Mouse (Mus musculus) midbrain, embryonic 13.5 days (tissue): ENCODE data around the gene Klf6. TPM values are rescaled to one million over a fixed set of nuclear protein-coding genes. Genes with fewer than 3 reads are reported as not detected.

ENCODE experiments used
- ATAC-seq: fragments of 200-750 bp; cut with Nextera tagmentation; 2 replicates; pipeline ENCODE4 v1.8.0; 2017; ENCODE audit warnings: mild to moderate bottlenecking, moderate TSS enrichment, moderate library complexity
- H3K27ac ChIP-seq: fragments of 300-500 bp; sonication (generic); 2 replicates; pipeline ENCODE4 v1.5.1; 2015; ENCODE audit warnings: inconsistent platforms, mild to moderate bottlenecking, moderate library complexity
- H3K27me3 ChIP-seq: fragments of 300-500 bp; sonication (generic); 2 replicates; pipeline ENCODE4 v1.6.1; 2015; ENCODE audit warnings: mild to moderate bottlenecking, inconsistent platforms
- H3K36me3 ChIP-seq: fragments of 300-500 bp; sonication (generic); 2 replicates; pipeline ENCODE4 v1.6.1; 2015; ENCODE audit warnings: mild to moderate bottlenecking, inconsistent platforms
- H3K4me1 ChIP-seq: fragments of 300-500 bp; sonication (generic); replicated peaks from 2 replicates; pipeline ENCODE4 v1.6.1; 2015; ENCODE audit warnings: inconsistent platforms
- H3K4me2 ChIP-seq: fragments of 300-500 bp; sonication (generic); replicated peaks from 2 replicates; pipeline ENCODE4 v1.6.1; 2015; ENCODE audit warnings: moderate library complexity, mild to moderate bottlenecking, inconsistent platforms
- H3K4me3 ChIP-seq: fragments of 300-500 bp; sonication (generic); replicated peaks from 2 replicates; pipeline ENCODE4 v1.5.1; 2015; ENCODE audit warnings: mild to moderate bottlenecking, inconsistent platforms
- H3K9ac ChIP-seq: fragments of 300-500 bp; sonication (generic); replicated peaks from 2 replicates; pipeline ENCODE4 v1.6.1; 2015; ENCODE audit warnings: mild to moderate bottlenecking, inconsistent platforms
- H3K9me3 ChIP-seq: fragments of 300-500 bp; sonication (generic); 2 replicates; pipeline ENCODE4 v1.6.1; 2016; ENCODE audit warnings: mild to moderate bottlenecking, inconsistent platforms
- WGBS: fragments of 180-500 bp; shearing (Covaris S2); methylation state at CpG from one replicate; pipeline ENCODE4 v1.1.7; 2015; 5-methylcytosine and 5-hydroxymethylcytosine counted together
- polyA plus RNA-seq: library from polyadenylated mRNA; unstranded; fragments of >200 nt; fragmentation: Nextera tagmentation; extraction: Ambion mirVana; gene quantifications from 2 replicates; pipeline ENCODE4 v1.2.1, GENCODE M21; 2015

Klf6 gene
- polyA plus RNA-seq, 1 experiment from 2014 or later = 68.3 TPM

DNA sequence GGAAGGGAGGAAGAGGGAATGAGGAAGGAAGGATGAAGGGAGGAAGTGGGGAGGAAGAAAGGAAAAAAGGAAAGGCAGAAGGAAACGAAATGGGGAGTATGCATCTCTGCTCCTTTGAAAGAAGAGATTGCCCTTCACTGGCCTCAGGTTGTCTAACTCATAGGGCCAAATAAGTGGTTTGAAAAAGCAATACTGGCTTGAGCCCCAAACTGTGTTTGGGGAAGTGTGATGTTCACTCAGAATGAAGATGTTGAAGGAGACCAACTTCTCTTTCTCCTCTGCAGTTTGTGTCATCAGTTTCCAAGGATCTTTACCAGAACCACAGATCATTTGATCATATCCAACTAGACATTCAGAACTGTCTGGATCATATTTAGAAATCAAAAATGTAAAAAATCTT lies 27.4 kb downstream of the Klf6 start:
- WGBS = 87% methylated on average over 1 of the region's 1 CpGs

DNA sequence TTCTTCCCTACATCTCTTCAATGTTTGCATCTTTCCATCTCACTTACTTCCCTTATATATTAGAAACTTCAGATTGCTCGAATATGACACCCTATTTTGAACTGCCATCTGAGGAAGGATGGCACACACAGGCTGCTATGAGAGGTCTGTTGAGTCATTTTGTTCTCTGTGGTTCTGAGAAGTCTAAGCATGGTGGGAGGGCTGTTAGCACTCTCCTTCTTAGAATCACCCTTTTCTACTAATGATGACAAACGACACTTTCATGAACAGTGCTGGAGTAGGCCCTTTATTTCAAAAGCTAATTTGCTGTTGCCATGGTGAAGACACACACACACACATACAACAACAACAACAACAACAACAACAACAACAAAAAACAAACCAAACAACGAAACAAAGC lies 28.8 kb downstream of the Klf6 start:
- no peaks in the 10 kb centered on the region for H3K27me3 ChIP-seq
- H3K4me1 ChIP-seq = no peaks in the 10 kb centered on the region
- H3K9ac ChIP-seq = no peak overlapping the region
- H3K27ac ChIP-seq = no peak overlapping the region
- H3K4me3 ChIP-seq = no peak overlapping the region
- ATAC-seq = no peak
- H3K4me2 ChIP-seq = no peak overlapping the region
- H3K36me3 ChIP-seq = no peaks in the 10 kb centered on the region
- WGBS = 81% methylated on average over 3 of the region's 3 CpGs
- H3K9me3 ChIP-seq = no peaks in the 10 kb centered on the region

More for the DNA sequence above, 27.4 kb downstream of the Klf6 start:
- Histone ChIP-seq H3K9me3 (no peaks in the 10 kb centered on the region), H3K4me1 (no peaks in the 10 kb centered on the region), H3K36me3 (no peaks in the 10 kb centered on the region), H3K4me3 (no peak overlapping the region), H3K27me3 (no peaks in the 10 kb centered on the region), H3K9ac (no peak overlapping the region), H3K27ac (no peak overlapping the region), H3K4me2 (no peak overlapping the region)
- ATAC-seq = no peak

DNA sequence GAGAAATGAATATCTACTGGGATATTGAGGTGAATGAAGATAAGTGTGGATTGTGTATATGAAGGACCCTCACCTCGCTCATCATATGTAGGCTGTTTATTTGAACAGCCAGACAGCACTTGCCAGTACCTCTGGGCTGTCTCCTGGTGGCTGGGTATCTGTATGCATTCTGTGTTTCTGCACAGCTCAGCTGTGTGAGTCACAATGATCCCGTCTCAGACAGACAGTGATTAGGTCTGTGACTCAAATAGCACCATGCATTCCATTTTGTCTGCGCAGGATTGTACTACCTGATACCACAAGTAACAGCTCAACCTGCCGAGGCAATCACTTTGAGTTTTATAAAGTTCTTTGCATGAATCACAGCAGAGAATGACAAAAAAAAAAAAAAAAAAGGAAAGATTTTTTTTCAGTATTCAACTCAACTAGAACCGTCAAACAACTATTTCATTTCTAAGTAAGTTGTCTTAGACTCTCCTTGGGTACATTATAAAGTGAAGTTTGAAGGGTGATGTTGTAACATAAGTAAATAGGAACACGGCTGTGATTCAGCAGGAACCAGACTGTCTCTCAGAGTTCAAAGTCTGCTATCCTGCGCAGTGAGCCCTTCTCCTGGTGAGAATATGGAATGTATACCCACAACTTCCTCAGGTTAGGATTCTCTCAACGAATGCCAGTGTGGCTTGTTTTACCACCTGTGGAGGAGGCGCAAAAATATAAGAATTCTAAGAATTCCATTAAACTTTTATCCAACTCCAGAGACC lies 31.6 kb downstream of the Klf6 start:
- no peaks in the 10 kb centered on the region for H3K9me3 ChIP-seq
- H3K4me2 ChIP-seq = no peak overlapping the region
- H3K9ac ChIP-seq = no peak overlapping the region
- H3K36me3 ChIP-seq = no peaks in the 10 kb centered on the region
- H3K4me1 ChIP-seq = no peaks in the 10 kb centered on the region
- H3K27me3 ChIP-seq = no peaks in the 10 kb centered on the region
- ATAC-seq = no peak
- WGBS = 82% methylated on average over 9 of the region's 9 CpGs
- no peak overlapping the region for H3K27ac ChIP-seq
- H3K4me3 ChIP-seq = no peak overlapping the region

DNA sequence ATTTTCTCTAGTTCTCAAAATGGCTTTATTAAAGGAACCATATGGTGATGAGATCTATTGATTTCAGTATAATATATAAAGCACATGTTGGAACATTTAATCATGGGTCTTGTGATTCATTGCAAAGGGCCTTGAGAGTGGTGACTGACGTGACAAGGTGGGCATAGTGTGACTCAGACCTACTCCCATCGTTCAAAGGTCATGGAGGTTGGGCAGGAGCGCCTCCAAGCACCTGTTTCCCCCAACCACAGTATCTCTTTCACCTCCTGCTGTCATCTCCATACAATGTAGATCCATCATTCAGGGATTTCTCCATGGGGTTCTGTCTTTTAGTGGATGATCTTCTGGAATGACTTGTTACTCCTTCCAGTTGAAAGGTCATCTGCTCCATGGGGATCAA lies 33.6 kb downstream of the Klf6 start:
- Histone ChIP-seq H3K4me3 (no peak overlapping the region), H3K4me2 (no peak overlapping the region), H3K27ac (no peak overlapping the region), H3K4me1 (no peaks in the 10 kb centered on the region), H3K9ac (no peak overlapping the region), H3K36me3 (no peaks in the 10 kb centered on the region), H3K27me3 (no peaks in the 10 kb centered on the region), H3K9me3 (no peaks in the 10 kb centered on the region)
- no peak for ATAC-seq
- WGBS = 74% methylated on average over 3 of the region's 3 CpGs

DNA sequence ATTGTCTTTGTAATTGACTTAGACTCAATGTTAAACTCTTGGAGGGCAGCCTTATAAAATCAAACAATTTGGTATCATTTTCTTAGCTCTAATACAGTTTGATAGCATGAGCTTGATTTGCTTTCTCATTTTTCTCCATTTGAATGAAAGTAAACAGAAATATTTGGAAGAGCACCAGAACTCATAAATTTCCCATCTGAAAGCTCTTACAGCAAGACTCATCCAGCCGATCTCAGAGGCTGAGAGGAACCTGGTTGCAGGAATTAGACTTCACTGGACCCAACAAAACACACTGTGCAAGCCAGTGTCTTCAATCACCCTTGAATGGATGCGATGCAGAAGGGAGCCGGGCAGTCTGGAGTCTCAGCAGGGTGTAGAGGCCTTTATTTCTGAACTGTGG lies 34.6 kb downstream of the Klf6 start:
- Histone ChIP-seq H3K36me3 (no peaks in the 10 kb centered on the region), H3K4me1 (no peaks in the 10 kb centered on the region), H3K9me3 (no peaks in the 10 kb centered on the region), H3K4me3 (no peak overlapping the region), H3K9ac (no peak overlapping the region), H3K4me2 (no peak overlapping the region), H3K27ac (no peak overlapping the region), H3K27me3 (no peaks in the 10 kb centered on the region)
- ATAC-seq = no peak
- 77% methylated on average over 3 of the region's 3 CpGs for WGBS

DNA sequence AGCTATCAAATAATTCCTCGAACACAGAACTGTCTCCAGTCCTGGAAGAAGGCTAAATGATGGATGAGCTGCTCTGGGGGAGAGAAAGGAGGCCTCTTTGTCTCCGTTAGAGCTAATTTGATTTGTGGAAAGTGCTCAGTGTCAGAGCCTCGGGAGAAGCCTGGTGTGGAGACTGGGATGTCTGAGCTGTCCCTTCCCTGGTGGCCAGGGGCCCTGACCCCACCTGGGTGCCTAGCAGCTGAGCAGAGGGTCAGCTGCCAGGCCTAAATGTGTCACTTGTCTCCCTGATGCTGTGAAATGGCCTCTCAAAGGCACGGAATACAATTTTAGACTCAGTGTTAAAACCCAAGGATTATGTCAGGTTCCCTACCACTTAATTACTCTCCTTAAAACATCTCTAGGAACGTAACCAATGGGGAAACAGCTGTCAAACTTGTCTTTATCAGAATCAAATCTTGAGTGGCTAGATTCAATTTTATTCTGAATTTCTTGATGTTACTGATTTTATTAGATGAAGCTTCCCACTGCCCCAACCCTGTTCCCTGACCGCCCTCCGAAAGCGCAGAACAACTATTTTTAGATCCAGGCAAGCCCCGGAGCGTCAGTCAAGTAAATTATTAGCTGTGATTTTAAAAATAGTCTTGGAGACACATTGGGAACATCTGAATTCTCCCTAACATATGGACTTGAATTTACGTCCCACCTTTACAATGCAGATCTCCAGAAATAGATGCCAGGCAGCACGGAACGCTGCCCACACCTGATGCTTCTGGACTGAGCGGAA lies 36.1 kb downstream of the Klf6 start:
- H3K27me3 ChIP-seq = no peaks in the 10 kb centered on the region
- no peaks in the 10 kb centered on the region for H3K36me3 ChIP-seq
- no peaks in the 10 kb centered on the region for H3K4me1 ChIP-seq
- no peak overlapping the region for H3K4me2 ChIP-seq
- no peak overlapping the region for H3K27ac ChIP-seq
- 72% methylated on average over 14 of the region's 14 CpGs for WGBS
- H3K4me3 ChIP-seq = no peak overlapping the region
- no peak for ATAC-seq
- no peaks in the 10 kb centered on the region for H3K9me3 ChIP-seq
- H3K9ac ChIP-seq = no peak overlapping the region

DNA sequence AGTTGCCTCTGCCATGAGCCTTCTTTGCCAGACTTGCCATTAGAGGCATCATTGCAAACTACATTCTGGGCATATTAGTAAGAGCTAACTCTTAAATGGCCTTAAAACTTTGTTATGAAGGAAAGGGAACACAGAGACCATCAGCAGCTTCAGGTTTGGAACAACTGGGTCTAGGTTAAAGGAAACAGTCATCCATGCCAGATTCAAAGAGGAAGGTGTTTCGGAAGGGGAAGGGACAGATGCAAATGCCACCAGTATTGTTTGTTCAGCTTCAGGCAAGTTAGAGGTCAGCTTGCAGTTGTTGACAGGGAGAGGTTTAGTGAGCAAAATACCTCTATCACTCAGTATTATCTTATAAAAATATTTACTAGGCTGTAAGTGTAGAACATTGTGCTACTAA lies 37.7 kb downstream of the Klf6 start:
- Histone ChIP-seq H3K9me3 (no peaks in the 10 kb centered on the region), H3K4me3 (no peak overlapping the region), H3K9ac (no peak overlapping the region), H3K27me3 (no peaks in the 10 kb centered on the region), H3K4me1 (no peaks in the 10 kb centered on the region), H3K4me2 (no peak overlapping the region), H3K36me3 (no peaks in the 10 kb centered on the region), H3K27ac (no peak overlapping the region)
- 74% methylated on average over 1 of the region's 1 CpGs for WGBS
- no peak for ATAC-seq

DNA sequence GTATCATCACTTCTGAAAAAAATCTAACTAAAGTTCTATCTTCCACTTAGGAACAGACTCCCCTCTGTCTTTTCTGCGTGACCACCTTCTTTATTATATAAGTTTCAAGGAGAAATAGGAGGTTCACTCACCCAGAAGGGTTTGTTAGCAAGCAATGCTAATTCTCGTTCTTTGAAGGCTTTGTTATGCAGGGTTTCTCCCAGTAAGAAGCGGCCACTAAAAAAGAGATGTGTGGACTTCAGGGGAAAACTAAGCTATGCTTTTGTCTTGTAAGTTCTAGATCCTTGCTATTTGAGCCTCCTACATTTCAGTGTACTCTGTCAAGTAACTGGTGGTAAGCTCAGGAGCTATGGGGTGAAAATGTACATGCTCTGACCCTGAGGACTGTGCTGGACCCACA lies 38.4 kb downstream of the Klf6 start:
- no peak overlapping the region for H3K4me2 ChIP-seq
- ATAC-seq = no peak

DNA sequence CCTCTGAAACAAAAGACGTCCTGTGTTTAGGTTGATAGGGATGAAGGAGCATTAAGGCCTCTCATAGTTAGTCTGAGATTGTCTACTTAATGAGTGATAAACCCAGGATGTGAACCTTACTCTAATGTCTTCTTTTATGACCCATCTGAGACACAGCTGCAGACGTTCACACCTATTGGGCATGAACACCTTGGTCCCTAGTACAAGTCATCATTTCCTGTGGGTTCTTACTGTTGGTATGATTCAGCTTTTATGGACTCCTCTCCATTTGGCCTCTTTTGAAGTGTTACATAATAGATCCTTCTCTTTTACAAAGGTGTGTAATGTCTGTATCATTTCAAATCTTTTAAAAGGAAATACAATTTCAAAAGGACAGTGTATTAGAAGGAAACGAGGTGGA lies 51.9 kb downstream of the Klf6 start:
- H3K36me3 ChIP-seq = no peaks in the 10 kb centered on the region
- WGBS = 85% methylated on average over 3 of the region's 3 CpGs
- no peaks in the 10 kb centered on the region for H3K4me1 ChIP-seq
- H3K9me3 ChIP-seq = no peaks in the 10 kb centered on the region
- H3K4me2 ChIP-seq = no peak overlapping the region
- H3K4me3 ChIP-seq = no peak overlapping the region
- no peak overlapping the region for H3K9ac ChIP-seq
- H3K27ac ChIP-seq = no peak overlapping the region
- no peaks in the 10 kb centered on the region for H3K27me3 ChIP-seq
- no peak for ATAC-seq

More for the DNA sequence above, 38.4 kb downstream of the Klf6 start:
- Histone ChIP-seq H3K9ac (no peak overlapping the region), H3K9me3 (no peaks in the 10 kb centered on the region), H3K4me1 (no peaks in the 10 kb centered on the region), H3K27me3 (no peaks in the 10 kb centered on the region), H3K36me3 (no peaks in the 10 kb centered on the region), H3K4me3 (no peak overlapping the region), H3K27ac (no peak overlapping the region)
- 31% methylated on average over 3 of the region's 3 CpGs for WGBS

DNA sequence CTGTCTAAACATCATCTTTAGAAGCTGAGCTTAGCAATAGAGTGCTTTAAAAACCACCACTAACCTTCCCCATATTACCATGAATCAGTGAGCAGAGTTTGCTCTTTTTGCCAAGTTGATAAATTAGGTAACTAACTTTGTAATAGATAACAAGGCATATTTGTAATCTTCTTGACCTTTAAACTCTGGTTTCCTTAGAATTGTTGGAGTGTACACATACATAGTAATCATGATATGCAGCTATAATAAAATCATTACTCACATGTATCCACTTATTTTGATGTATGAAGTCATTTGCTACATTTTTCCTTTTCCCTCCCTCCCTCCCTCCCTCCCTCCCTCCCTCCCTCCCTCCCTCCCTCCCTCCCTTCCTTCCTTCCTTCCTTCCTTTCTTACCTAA lies 56.1 kb downstream of the Klf6 start:
- no peak overlapping the region for H3K4me3 ChIP-seq
- H3K27ac ChIP-seq = no peak overlapping the region
- ATAC-seq = no peak
- no peaks in the 10 kb centered on the region for H3K27me3 ChIP-seq
- H3K36me3 ChIP-seq = no peaks in the 10 kb centered on the region
- H3K9me3 ChIP-seq = no peaks in the 10 kb centered on the region
- no peak overlapping the region for H3K9ac ChIP-seq
- H3K4me2 ChIP-seq = no peak overlapping the region
- H3K4me1 ChIP-seq = no peaks in the 10 kb centered on the region

DNA sequence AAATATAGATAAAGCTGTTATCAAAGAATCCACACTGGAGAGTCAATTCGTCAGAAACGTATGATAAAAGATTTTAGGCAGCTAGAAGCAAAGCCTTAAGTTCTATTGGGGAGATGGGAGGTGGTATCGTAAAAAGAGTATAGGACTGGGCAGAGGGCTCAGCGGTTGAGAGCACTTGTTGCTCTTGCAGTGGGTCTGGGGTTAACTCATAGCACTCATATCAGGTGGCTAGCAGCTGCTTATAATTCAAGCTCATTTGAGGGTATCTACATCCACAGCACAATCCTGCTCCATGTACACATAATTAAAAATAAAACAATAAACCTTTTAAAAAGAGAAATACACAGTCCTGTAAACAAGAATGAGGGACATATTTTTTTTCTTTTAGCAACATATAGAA lies 58.7 kb downstream of the Klf6 start:
- H3K4me3 ChIP-seq = no peak overlapping the region
- no peaks in the 10 kb centered on the region for H3K27me3 ChIP-seq
- H3K4me1 ChIP-seq = no peaks in the 10 kb centered on the region
- H3K9ac ChIP-seq = no peak overlapping the region
- no peaks in the 10 kb centered on the region for H3K36me3 ChIP-seq
- no peak overlapping the region for H3K4me2 ChIP-seq
- no peak for ATAC-seq
- 90% methylated on average over 4 of the region's 4 CpGs for WGBS
- no peak overlapping the region for H3K27ac ChIP-seq
- no peaks in the 10 kb centered on the region for H3K9me3 ChIP-seq
